Mouse (Mus musculus): Measurements from ENCODE around the gene Musk.
"Not testable (repeated sequence)": the region's sequence is repeated elsewhere in the genome, so short reads cannot be mapped to it uniquely, and the experiment has no call there.

Musk gene

DNA sequence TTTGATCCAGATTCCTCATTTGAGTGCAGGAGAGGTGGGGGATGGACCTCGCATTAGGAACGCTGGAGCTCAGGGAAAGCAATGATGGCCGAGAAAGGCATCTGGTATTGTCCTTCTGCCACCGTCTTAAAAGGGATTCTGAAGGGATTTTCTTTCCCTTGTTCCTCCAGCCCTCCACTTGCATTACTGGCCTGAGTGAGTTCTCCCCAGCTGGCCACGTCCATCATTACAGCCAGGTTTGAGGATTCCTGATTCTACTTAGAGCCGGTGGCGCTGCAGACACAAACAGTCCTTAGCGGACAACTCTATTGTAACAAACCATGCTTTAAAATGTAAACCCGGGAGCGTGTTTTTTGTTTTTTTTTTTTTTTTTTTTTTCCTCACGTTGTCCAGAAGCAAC is at the start of gene Musk:
Musk (plus strand) TSS at position 274 of the 400 bp plus-strand sequence.
- no peak for DNase-seq (ENCODE audit: low spot score)

DNA sequence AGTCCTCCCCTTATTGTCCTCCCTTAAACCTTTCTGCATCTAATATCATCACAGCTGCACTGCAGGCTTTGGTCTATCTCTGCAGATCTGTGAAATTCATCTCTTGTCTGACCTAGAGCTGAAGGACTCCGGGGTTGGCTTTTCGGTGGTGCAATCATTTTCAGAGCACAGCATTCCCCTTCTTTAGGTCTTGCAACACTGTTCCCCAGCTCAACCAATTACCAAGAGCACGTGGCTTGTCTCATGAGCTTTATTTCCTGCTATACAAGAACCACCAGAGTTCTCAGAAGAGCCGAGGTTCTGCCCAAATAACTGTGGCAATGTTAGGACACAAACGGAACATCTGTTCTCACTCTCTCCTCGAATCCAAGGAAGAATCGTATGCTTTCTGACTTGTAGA is 45.3 kb upstream of the Musk start:
- no peak for DNase-seq (ENCODE audit: low spot score)

DNA sequence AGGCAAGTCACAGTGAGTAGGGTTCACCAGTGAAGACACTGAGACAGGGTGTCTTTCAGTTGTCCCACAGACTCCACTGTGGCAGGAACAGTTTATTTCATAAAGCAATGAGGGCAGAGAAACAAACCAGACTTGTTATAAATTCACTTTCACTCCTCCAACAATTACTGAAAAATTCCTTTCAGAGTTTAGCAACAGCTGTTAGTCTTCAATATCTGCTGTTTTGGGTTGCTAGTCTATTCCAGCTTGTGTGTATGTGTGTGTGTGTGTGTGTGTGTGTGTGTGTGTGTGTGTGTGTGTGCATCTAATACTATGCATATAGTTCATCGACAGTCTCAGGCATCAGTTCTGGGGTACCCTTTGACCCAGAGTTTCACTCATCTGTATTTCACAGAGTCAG is 40.2 kb upstream of the Musk start:
- no peak for DNase-seq (ENCODE audit: low spot score)

DNA sequence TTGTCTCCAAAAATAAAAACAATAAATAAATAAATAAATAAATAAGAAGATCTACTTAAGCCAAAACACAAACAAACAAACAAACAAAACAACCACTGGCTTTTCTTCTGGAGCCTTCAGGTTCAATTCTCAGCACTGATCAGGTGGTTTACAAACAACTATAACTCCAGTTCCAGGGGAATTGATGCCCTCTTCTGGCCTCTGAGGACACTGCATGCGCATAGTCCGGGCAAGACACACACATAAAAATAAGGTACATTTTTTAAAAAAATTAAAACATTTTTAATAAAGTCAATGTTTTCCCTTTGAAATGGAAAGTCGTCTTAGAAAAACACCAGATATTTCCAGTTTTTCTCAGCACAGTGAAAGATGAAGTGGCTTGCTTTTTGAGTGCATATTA is 33.4 kb upstream of the Musk start:
- DNase-seq (ENCODE audit: low spot score): no peak

DNA sequence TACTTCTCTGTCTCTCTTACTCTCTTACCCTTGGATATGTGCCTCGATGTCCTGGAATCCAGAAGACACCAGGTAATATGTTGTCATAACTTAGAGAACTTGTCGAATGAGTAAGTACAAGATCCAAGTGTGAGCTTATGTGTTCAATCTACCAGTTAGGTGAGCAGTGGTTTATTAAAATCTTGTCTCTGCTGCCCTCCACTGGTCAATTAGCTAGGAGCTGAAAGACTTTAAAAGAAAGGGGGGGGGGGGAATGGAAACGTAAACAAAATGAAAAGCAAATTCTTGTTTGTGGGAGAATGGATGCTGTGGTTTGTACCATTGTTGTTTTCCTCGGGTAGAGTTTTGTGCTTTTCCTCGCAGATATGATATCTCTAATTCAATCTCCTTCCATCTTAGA is 32.4 kb upstream of the Musk start:
- DNase-seq (ENCODE audit: low spot score): no peak

DNA sequence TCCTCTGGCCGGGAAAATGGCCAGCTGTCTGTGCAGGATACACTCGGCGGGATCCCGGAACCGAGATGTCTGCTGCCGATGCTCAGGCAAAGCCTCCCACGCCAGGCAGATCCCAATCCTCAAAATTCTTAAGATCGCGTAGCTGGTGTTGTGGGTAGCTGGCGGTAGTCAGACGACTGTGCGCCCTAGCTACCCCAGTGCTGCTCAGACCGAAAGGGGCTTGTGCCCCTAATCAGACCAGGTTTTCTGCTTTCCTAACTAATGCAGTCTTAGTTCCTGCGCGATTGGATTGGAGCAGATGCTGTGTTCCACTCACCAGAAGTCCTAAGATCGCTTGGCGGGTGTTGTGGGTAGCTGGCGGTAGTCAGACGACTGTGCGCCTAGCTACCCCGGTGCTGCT is 25.0 kb upstream of the Musk start:
- not testable (repeated sequence) for DNase-seq (ENCODE audit: low spot score)

DNA sequence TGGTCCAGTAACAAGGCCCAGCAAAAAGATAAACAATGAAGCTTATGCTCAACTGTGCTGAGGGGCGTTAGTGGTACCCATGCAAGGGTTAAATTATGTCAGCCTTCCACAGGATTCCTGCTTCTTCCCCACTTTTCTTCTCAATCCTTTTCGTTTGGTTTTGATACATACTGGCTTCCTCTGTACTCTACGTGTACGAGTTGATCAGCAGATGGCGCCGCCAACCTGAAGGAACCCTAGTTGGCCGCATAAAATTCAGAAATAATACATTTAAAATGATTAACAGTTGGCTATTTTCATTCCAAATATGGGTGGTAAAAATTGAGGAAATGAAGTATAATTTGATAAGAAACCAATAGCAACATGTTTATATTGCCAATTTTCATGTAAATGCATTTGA is 19.5 kb upstream of the Musk start:
- DNase-seq (ENCODE audit: low spot score): no peak

DNA sequence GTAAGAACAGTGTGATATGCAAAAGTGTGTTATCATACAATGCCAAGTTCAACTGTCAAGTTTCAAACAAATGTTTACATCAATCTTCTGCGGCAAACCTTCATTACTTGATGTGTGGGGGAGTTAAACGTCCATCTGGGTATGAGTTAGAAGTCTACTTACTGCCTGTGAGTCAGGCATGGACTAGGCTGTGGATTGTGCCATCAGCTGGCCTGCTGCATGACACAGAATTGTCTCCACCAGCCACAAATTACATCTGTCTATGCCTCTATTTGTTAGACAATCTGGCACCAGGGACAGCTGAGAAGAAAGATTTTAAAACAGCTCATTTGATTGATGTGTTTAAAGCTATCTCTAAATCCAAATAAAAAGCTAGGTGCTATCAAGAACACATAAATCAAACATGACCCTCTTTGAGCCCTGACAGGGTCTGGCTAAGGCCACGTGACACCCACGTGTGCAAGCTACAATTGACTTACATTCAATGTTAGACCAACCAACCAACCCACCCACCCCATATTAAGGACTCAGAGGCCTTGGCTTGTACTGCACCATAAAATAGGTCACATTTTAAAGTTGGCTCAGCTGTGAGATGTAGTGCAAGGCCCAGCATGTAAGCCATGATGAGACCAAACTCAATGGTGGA is 16.7 kb upstream of the Musk start:
- no peak for DNase-seq (ENCODE audit: low spot score)

DNA sequence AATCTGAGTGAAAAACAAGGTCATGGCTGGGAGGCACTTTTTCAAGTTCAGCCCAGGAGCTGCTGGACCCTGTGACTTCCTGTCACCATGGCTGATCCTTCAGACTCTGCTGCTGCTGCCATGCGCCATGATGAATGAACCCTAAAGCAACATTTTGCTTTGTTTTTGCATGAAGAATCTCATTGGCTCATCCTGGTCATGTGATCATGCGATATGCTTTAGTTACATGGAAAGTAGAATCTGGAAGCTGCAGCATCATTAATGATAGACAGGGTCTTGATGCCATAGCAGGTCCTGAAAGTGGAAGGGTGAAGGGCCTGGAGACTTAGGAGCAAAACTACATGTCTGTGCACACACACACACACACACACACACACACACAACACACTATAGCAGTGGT is 15.8 kb upstream of the Musk start:
- DNase-seq (ENCODE audit: low spot score): no peak

DNA sequence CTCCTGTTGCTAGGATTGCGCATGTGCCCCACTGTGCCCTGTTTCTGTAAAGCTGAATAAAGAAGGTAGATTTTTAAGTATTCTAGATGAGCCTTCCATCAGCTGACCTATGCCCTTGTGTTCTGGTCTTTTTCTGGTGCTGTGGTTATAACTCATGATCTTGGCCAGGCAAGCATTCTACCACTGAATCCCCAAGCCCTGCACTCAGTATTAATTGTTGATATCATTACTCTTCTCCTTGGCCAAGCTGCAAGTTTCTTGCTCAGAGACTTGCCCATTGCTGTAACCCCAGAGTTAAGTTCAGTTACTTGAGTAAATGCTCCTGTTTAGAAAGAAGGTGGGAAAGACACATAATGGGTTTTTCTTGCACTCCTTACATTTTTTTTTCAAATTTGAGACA is 14.8 kb upstream of the Musk start:
- DNase-seq (ENCODE audit: low spot score): no peak

DNA sequence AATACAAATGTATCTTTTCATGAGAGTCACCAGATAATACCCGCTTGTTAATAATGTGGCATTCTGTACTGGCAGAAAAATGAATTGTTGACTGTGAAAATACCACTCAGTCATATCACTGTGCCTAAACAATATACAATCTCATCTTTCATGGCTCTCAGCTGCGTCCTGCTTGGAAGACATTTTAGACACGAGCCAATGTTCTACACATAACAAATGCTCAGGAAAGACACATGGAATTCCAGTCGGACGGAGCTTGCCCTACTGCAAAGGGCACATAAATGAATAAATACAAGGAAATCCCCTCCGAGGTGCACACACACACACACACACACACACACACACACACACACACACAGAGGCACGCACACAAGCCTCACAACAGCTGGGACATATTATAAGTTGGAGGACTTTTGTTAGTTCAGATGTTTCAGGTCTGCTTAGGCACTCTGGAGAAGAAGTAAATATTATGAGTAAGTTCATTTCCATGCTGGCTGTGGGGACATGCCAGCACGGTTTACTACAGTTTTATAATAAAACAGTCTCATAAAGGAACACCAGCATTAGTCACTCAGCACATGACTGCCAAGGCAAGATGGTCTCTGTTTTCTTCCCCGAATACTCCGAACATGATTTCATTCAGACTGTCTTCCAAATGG is 14.1 kb upstream of the Musk start:
- DNase-seq (ENCODE audit: low spot score): no peak

DNA sequence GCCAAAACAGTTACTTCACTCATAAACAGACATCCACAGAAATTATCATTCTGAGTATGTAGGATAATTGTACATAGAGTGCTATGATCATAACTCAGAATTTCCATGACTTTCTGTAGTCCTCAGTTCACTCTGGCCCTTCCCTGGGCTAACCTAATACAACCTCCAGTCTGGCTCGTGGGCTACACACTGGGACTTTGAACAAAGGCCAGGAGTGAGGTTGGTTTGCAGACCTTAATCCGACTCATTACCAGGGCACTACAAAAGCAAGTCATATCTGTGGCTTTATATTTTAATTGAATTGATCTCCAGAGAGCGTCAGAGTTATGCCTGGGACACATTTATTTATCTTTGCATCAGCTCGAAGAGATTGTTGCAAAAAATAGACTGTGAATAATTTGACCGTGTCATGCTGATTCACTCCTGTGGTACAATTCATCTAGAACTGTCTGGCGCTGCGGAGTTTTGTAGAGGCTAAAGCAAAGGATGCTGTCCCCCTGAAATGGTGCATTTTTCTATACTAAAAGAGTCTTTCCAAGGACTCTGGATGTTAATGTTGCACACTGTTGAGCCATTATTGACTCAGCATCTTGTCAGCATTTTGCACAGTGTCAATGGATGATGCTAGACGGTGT is 10.4 kb upstream of the Musk start:
- no peak for DNase-seq (ENCODE audit: low spot score)

DNA sequence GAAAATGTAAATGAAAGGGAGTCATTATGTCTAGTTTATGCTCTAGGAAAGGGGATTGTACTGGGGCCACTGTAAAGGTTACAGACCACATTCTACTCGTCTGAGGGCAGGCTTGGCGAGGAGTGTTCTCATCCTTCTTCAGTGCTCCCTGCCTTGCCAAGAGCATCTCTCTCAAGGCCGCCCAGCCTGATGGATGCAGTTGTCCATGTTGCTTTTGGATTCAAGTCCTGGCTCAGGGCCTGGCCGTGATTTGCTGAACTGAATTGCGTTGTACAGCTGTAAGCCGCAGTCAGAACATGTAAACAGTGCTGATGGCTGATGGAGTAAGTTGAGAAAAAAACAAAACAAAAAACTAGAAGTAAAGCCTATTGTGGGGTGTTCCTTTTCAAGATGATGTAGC is 7.4 kb upstream of the Musk start:
- no peak for DNase-seq (ENCODE audit: low spot score)

DNA sequence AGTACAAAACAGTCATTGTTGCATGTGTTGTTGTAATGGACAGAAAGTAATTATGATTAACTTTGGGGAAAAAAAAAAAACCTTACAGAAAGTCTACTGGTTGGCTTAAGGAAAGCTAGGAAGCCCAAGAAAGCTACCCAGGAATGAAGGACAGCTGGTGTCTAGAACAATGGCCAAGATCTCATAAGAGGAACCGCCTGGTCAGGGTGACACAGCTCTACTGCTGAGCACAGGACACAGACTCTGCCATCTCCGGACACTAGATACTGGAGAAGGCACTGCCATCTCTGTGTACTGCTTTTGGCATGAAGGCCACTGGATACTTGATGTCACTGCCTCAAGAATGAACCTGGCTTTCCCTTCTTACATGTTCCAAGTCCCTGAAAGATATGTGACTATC is 5.6 kb upstream of the Musk start:
- no peak for DNase-seq (ENCODE audit: low spot score)

DNA sequence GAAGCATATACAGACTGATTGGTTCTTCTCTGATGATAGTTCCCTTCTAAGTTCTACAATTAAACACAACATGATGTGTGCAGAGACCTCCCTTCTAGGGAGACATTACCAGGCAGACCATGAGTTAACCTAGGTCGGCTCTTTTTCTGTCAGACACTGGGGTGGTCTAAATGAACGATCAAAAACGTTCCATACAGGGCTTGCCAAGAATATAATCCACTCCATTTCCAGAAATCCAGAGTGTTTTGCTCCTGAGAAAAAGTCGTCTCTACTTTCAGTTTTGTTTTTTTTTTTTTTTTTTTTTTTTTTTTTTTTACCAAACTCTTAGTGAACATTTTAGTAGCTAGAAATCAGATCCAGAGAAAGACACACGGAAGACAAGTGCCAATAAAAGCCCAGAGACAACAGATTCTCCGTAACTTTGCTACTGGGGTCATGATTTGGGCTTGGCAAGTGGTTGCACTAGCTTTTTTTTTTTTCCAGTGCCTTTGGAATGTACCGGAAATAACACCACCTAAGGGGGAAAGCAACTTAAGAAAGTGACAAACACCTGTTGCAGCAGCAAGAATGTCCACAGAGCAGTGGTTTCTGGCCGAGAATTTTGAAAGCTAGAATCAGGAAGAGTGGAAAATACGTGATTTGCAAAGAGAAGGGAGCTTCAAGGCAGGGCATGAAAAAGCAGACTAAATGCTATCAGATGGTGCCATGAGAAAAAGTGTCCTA is 769 bp downstream of the Musk start:
- no peak for DNase-seq (ENCODE audit: low spot score)

DNA sequence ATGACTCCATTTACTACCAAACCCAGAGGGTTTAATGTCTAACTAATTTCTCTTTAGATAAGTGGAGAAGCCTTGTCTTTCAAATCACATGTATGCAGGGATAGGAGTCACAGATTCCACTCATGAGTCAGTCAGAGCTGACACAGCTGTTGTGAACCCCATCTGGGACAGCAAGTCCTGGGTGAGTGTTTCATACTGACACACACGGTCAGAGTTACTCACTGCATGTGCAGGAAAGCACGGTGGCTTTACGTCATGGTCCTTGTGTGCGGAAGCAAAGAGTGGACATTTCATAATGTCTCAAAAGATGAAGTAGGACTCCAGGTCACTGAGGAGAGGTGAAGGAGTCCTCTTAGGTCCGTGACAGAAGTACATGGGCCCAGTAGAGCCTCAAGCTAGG is 3.0 kb downstream of the Musk start:
- DNase-seq (ENCODE audit: low spot score): no peak

DNA sequence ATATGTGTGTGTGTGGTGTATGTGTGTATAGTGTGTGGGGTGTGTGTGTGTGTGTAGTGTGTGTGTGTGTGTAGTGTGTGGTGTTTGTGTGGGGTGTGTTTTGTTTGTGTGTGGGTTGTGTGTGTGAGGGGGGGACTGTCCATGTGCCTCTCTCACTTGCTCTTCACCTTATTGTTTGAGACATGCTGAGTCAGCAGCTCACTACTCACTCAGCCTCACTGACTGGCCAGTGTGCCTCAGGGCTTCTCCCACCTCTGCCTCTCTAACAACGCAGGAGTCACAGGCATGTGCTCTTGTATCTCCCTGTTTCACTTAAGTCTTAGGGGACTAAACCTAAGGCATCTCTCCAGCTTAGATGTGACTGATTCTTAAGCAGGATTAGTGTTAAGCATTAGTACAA is 6.1 kb downstream of the Musk start:
- DNase-seq (ENCODE audit: low spot score): no peak

DNA sequence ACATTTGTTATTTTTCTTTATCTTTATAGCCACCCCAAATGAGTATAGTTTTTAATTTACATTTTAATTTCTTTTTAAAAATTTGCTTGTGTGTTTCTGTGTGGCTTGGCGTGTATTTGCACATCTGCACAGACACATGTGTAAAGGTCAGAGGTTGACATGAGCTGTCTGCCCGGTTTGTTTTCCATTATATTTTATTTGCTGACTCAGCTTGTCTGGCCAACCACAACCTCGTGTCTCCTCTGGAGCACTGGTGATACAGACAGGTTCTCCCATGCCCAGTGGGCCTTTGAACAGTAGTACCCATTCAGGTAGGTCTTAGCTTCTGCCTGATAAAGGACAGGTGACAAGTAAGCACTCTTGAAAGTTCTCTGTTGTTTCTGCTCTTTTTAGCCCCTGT is 7.3 kb downstream of the Musk start:
- no peak for DNase-seq (ENCODE audit: low spot score)

DNA sequence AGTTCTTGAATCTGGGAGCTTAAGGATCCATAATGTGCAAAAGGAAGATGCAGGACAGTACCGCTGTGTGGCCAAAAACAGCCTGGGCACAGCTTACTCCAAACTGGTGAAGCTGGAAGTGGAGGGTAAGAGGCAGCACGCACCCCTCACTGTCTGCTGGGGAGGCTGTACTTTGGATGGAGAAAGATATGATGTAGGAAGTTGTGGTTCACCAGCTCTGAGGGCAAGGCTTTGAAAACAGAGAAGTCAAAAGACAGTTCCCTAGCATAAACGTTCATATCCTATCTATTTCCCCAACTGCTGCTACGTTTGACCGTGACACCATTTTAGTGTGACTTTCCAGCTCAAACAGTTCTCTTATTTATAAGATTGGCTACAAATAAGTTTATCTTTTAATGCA is 18.1 kb downstream of the Musk start:
- no peak for DNase-seq (ENCODE audit: low spot score)

DNA sequence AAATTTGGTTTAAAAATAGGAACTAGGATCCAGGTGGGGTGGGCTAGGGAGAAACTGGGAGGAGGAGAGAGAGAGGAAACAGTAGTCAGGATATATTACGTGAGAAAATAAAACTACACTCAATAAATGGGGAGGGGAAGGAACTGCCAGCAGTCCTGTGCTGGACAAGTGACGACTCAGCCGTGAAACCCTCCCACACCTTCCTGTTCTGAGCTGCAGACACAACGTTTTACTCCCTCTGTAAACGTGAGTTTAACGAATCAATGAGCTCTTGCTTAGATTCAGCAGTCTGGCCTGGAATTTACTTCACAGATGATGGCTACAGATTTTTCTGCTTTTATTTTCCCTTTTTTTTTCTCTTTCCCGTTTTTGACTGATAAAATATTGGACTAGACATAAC is 18.8 kb downstream of the Musk start:
- DNase-seq (ENCODE audit: low spot score): no peak

DNA sequence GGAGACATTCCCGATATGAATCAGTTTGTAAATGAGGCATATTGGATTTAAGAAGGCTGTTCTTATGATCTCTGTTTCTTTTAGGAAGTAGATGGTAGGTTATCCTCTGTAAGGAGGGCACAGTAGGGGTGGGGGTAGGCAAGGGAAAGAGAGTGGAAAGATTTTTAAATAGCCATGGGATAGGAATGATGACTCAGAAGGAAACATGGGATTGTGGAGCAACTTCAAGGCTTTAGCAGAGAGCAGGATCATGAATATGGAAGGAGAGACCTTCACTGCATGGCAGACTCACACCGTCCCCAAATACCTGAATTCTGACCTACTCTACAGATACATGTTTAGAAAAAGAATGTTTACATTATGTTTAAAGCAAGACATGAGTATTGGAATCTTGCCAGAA is 21.7 kb downstream of the Musk start:
- no peak for DNase-seq (ENCODE audit: low spot score)

DNA sequence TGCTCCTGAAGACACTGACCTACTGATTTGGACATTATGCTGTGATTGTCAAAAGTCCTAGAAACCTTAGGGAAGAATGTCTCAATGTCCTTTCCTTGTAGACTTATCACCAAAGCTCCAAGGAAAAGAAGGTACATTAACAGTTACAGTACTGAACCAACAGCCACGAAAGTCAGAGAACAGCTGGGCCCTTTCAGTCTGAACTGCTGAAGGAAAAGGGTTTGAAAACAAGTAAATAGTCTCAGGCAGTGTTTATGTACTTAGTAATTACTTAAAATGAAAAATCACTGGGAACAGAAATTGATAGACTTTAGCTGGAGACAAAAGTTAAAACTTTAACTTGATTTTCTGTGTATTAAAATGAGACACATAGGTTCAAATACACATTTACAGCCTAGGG is 27.6 kb downstream of the Musk start:
- DNase-seq (ENCODE audit: low spot score): no peak

DNA sequence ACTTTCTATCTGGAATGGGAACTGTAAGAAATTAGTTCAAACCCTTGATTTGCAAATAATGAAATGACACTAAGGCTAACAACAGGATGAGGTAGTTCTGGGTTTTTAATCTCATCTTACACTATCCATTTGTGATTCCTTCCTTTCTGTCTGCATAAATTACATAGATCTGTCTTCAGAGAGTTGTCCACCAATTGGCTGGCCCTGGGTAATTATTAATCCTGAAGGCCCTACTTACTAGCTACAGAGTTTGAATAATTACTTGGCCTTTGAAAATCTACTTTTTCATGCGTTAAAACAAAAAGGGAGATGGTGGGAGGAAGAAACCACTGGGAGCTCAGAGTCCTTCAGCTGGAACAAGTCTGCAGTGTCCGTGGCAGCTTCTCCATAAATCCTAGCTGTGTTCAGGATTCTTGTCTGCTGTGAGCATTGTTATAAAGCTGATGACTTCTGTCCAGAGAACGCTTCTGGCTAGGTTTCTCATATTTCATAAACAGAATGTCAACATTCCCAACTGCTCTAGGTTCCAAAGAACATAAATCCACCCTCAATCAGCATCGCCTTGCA is 29.3 kb downstream of the Musk start:
- DNase-seq (ENCODE audit: low spot score): no peak
